ENCODE assay signal across 24 mouse cellular contexts in genomic region chr9:54043067-54043466, GRCm38 (mm10). TPM values are rescaled to one million over a fixed set of nuclear protein-coding genes. Genes with fewer than 3 reads are reported as not detected.
A peak's percentile ranks its signal among the peaks of the same experiment; 100 is the strongest.
DNase-seq lines count a peak whose midpoint lies in the region; ATAC-seq and TF ChIP-seq lines count a peak whose summit lies in the region.
"Had no signal": no experiment of that assay in that cellular context is flagged by ENCODE, and none has a peak within 500 bp of the region (broad histone marks: within the 10 kb centered on the region; RNA-seq: fewer than 3 reads in every experiment).

No protein-coding gene starts in this region.

- ATAC-seq in hindbrain, embryonic 16.5 days = peak; percentile 65; the same call in 1 of the 2 replicates
- no peak for ATAC-seq in hindbrain, embryonic 13.5 days (ENCODE audit: low FRiP score)
- no peak for ATAC-seq in midbrain, postnatal 0 days (ENCODE audit: low FRiP score)
- no peak for ATAC-seq in midbrain, embryonic 13.5 days
- ATAC-seq: activated CD4-positive, CD25-positive, alpha-beta regulatory T cell, adult 4 months; forebrain, embryonic 14.5 days; forebrain, postnatal 0 days had no signal

- DNase-seq in cerebellum, postnatal 10 days = peak; percentile 25 to 56
- DNase-seq in cerebellum, adult 9-11 months = no peak
- peak; percentile 67 for DNase-seq in midbrain, postnatal 0 days (ENCODE audit: low spot score)
- no peak for DNase-seq in thymus, postnatal 25 days
- DNase-seq: adrenal gland, adult 8-10 months; adrenal gland, postnatal 25 days; cerebellum, adult 11-12 months; cerebellum, adult 8-10 months; cerebellum, postnatal 25 days; forebrain, postnatal 0 days; gastrocnemius, adult 2 months; gastrocnemius, postnatal 14 days; heart, postnatal 10 days; heart, postnatal 36 days had no signal

- no peak overlapping the region for H3K9ac ChIP-seq in hindbrain, embryonic 16.5 days (ENCODE audit: low read depth, low read length)
- H3K9ac ChIP-seq in hindbrain, embryonic 13.5 days = no peak overlapping the region
- H3K9ac ChIP-seq in midbrain, postnatal 0 days (replicated peaks; ENCODE audit: low read length, poor library complexity, severe bottlenecking) = no peak overlapping the region
- H3K9ac ChIP-seq in midbrain, embryonic 13.5 days (replicated peaks) = no peak overlapping the region
- H3K9ac ChIP-seq: embryonic facial prominence, embryonic 12.5 days; embryonic facial prominence, embryonic 15.5 days; forebrain, postnatal 0 days; heart, embryonic 15.5 days had no signal

- H3K9me3 ChIP-seq in hindbrain, embryonic 16.5 days (ENCODE audit: control insufficient read depth, low read length) = no peaks in the 10 kb centered on the region
- H3K9me3 ChIP-seq in hindbrain, embryonic 13.5 days = no peaks in the 10 kb centered on the region
- no peaks in the 10 kb centered on the region for H3K9me3 ChIP-seq in midbrain, postnatal 0 days (ENCODE audit: low read length)
- H3K9me3 ChIP-seq in midbrain, embryonic 13.5 days = no peaks in the 10 kb centered on the region
- H3K9me3 ChIP-seq: embryonic facial prominence, embryonic 12.5 days; embryonic facial prominence, embryonic 15.5 days; heart, embryonic 15.5 days had no signal

- H3K4me1 ChIP-seq in hindbrain, embryonic 16.5 days (ENCODE audit: control insufficient read depth, insufficient read depth, low read depth, low read length) = no peaks in the 10 kb centered on the region
- H3K4me1 ChIP-seq in hindbrain, embryonic 13.5 days (replicated peaks) = no peaks in the 10 kb centered on the region
- H3K4me1 ChIP-seq in midbrain, postnatal 0 days (ENCODE audit: insufficient read depth, low read length) = no peaks in the 10 kb centered on the region
- H3K4me1 ChIP-seq in midbrain, embryonic 13.5 days (replicated peaks) = peaks cover 5% of the 10 kb centered on the region; the same call in 1 of the 2 replicates
- H3K4me1 ChIP-seq: embryonic facial prominence, embryonic 12.5 days; embryonic facial prominence, embryonic 15.5 days; heart, embryonic 15.5 days had no signal

- no peak overlapping the region for H3K27ac ChIP-seq in hindbrain, embryonic 16.5 days (ENCODE audit: low read depth, low read length)
- no peak overlapping the region for H3K27ac ChIP-seq in hindbrain, embryonic 13.5 days
- no peak overlapping the region for H3K27ac ChIP-seq in midbrain, postnatal 0 days (ENCODE audit: low read depth, low read length)
- H3K27ac ChIP-seq in midbrain, embryonic 13.5 days = no peak overlapping the region
- H3K27ac ChIP-seq: embryonic facial prominence, embryonic 12.5 days; embryonic facial prominence, embryonic 15.5 days; gastrocnemius, adult 2 months; heart, embryonic 15.5 days had no signal

- no peak overlapping the region for H3K4me2 ChIP-seq in hindbrain, embryonic 16.5 days (ENCODE audit: low read length)
- H3K4me2 ChIP-seq in hindbrain, embryonic 13.5 days = no peak overlapping the region
- no peak overlapping the region for H3K4me2 ChIP-seq in midbrain, postnatal 0 days (ENCODE audit: low read depth, low read length, poor library complexity, severe bottlenecking)
- no peak overlapping the region for H3K4me2 ChIP-seq in midbrain, embryonic 13.5 days (replicated peaks)
- H3K4me2 ChIP-seq: embryonic facial prominence, embryonic 12.5 days; embryonic facial prominence, embryonic 15.5 days; heart, embryonic 11.5 days; heart, embryonic 15.5 days had no signal

- H3K4me3 ChIP-seq in hindbrain, embryonic 16.5 days (ENCODE audit: low read length) = no peak overlapping the region
- no peak overlapping the region for H3K4me3 ChIP-seq in hindbrain, embryonic 13.5 days
- no peak overlapping the region for H3K4me3 ChIP-seq in midbrain, postnatal 0 days (ENCODE audit: low read depth, low read length)
- H3K4me3 ChIP-seq in midbrain, embryonic 13.5 days (replicated peaks) = no peak overlapping the region
- H3K4me3 ChIP-seq: embryonic facial prominence, embryonic 12.5 days; embryonic facial prominence, embryonic 15.5 days; gastrocnemius, adult 2 months; heart, embryonic 15.5 days had no signal

- H3K36me3 ChIP-seq in hindbrain, embryonic 16.5 days (ENCODE audit: control insufficient read depth, insufficient read depth, low read length) = no peaks in the 10 kb centered on the region
- H3K36me3 ChIP-seq in hindbrain, embryonic 13.5 days = no peaks in the 10 kb centered on the region
- no peaks in the 10 kb centered on the region for H3K36me3 ChIP-seq in midbrain, postnatal 0 days (ENCODE audit: insufficient read depth, low read length)
- no peaks in the 10 kb centered on the region for H3K36me3 ChIP-seq in midbrain, embryonic 13.5 days
- H3K36me3 ChIP-seq: embryonic facial prominence, embryonic 12.5 days; embryonic facial prominence, embryonic 15.5 days; heart, embryonic 15.5 days had no signal

- WGBS in hindbrain, embryonic 16.5 days = 64% methylated on average over 5 of the region's 5 CpGs
- WGBS in hindbrain, embryonic 13.5 days = 73% methylated on average over 5 of the region's 5 CpGs
- WGBS in midbrain, postnatal 0 days = 82% methylated on average over 5 of the region's 5 CpGs
- 87% methylated on average over 5 of the region's 5 CpGs for WGBS in midbrain, embryonic 13.5 days

- H3K27me3 ChIP-seq in hindbrain, embryonic 16.5 days (replicated peaks; ENCODE audit: control insufficient read depth, insufficient read depth, low read length) = no peaks in the 10 kb centered on the region
- H3K27me3 ChIP-seq in hindbrain, embryonic 13.5 days = no peaks in the 10 kb centered on the region
- no peaks in the 10 kb centered on the region for H3K27me3 ChIP-seq in midbrain, postnatal 0 days (ENCODE audit: insufficient read depth, low read length)
- no peaks in the 10 kb centered on the region for H3K27me3 ChIP-seq in midbrain, embryonic 13.5 days
- H3K27me3 ChIP-seq: embryonic facial prominence, embryonic 12.5 days; embryonic facial prominence, embryonic 15.5 days; heart, embryonic 15.5 days had no signal

- TF ChIP-seq CTCF in midbrain, postnatal 0 days (IDR thresholded peaks at IDR 0.05) = no peak

RNA-seq across cellular contexts. Expression of gene Tnfaip8l3, which starts 25.1 kb away (rescaled TPM):
- polyA plus RNA-seq in hindbrain, embryonic 16.5 days (2015; fragmentation: Nextera tagmentation; extraction: Ambion mirVana) = 1.1 and 1.3 TPM in 2 replicates
- 0.43 and 0.58 TPM in 2 replicates for polyA plus RNA-seq in hindbrain, embryonic 13.5 days (2015; fragmentation: Nextera tagmentation; extraction: Ambion mirVana)
- total RNA-seq in midbrain, postnatal 0 days (2014; rRNA removed) = 1.1 and 2.2 TPM in 2 replicates
- polyA plus RNA-seq in midbrain, postnatal 0 days (2015; fragmentation: Nextera tagmentation; extraction: Ambion mirVana) = 0.32 and 0.33 TPM in 2 replicates
- 0.12 and 0.22 TPM in 2 replicates for polyA plus RNA-seq in midbrain, embryonic 13.5 days (2015; fragmentation: Nextera tagmentation; extraction: Ambion mirVana)
- total RNA-seq: common myeloid progenitor, adult 5-6 weeks had no signal
- polyA plus RNA-seq: activated CD4-positive, CD25-positive, alpha-beta regulatory T cell, adult 4 months had no signal

Comparison
In these comparisons a context has a peak if more than half of its experiments do, and no peak if none do; other contexts are left out.
1. DNase-seq: peak in cerebellum, postnatal 10 days (2 of 2) and midbrain, postnatal 0 days (single experiment); none in cerebellum, adult 9-11 months (single experiment) and thymus, postnatal 25 days (single experiment).